Mouse (Mus musculus): ENCODE measurements around the gene Gm20388.

Gm20388 gene

DNA sequence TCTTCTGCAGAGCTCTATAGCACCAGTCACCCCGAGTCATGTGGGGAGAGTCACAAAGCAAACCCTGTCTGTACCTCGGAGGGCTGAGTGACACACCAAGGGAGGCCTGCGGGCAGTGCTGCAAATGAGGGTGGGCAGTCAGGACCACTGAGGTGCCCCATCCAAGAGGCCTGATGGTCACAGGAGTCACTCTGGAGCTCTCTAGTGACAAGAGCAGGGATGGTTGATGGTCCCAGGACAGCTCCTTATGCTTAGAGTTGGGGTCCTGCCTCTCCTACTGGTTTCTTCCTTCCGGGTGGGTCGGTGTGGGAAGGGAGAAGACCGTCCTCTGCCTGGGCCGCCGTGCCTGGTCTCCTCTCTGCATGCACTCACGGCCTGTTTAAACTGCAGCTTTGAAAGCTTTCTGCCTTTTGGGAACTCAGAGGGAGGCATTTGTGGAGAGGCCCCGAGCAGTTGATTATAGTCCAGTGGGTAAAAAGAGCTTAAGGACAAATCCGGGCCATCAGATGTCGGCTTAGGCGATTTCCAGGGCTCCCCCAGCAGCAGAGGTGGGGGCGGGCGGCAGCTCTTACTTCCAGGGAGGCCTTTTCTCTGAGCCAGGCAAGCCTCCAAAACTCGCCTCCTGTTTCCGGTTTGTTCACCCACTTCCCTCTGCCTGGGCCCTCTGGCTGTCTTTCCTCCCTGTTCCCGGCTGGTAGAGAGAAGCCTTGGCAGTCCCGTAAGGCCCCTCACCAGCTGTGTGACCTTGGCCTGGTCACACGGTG lies 516.2 kb downstream of the Gm20388 start:
- DNase-seq, result peak; percentile 75 to 82

GRCm38 (mm10) chr8:120428492-120428891 lies 517.9 kb downstream of the Gm20388 start:
- no peak for DNase-seq

GRCm38 (mm10) chr8:120429116-120429515 lies 518.5 kb downstream of the Gm20388 start:
- DNase-seq, result no peak

DNA sequence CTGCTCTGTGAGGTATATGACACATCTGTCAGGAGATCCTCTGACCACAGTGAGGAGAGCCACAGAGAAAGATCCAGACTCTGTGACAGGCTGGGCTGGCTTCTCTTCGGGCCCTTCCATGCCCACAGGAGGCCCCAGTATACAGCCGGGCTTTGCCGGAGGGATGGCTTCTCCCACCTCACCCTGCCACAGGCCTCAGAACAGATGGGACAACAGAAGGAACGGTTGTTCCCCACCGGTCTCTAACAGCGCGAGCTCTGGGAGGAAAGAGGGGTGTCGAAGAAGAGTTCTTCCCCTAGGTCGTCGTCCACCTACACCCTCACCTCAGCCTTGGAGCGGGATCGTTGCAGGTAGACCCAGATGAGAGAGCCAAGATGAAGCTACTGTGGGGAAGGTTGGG lies 520.4 kb downstream of the Gm20388 start:
- no peak for DNase-seq

DNA sequence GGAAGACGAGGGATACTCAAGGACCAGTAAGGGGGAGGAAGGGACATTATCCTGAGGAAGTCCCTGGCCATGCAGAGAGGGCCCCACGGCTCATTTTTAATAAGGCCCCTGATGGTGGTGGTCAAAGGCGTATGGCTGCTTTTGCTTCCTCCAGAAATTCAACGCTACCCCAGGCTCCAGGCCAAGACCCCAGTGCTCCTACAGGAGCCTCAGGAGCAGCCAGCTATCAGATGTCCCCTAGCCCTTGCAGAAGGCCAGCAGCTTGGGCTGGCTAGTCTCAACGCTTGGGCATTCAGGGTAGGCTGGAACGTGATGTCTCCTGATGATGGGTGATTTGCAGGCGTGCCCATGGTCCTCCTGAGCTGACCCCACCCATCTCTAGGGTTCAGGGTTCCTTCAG lies 521.8 kb downstream of the Gm20388 start:
- DNase-seq, result peak in 1 of 2 experiments; percentile 26

- peak in 1 of 2 experiments; percentile 24 for DNase-seq
These were observed 522.5 kb downstream of the Gm20388 start for GRCm38 (mm10) chr8:120433143-120433542.

DNA sequence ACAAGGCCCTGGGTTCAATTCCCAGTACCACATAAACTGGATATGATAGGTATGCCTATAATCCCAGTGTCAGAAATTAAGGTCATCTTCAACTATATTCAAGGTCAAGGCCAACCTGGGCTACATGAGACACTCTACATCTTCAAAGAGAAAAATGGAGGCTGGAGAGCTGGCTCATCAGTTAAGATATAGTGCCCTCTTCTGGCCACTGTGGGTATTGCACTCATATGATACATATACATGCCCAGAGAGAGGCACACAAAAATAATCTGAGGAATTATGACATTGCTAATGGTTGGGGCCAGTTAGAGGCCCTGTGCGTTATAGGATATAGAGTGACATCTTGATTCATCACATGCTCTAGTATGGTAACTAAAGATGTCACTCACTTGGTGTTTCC lies 523.1 kb downstream of the Gm20388 start:
- peak; percentile 36 to 76 for DNase-seq

DNA sequence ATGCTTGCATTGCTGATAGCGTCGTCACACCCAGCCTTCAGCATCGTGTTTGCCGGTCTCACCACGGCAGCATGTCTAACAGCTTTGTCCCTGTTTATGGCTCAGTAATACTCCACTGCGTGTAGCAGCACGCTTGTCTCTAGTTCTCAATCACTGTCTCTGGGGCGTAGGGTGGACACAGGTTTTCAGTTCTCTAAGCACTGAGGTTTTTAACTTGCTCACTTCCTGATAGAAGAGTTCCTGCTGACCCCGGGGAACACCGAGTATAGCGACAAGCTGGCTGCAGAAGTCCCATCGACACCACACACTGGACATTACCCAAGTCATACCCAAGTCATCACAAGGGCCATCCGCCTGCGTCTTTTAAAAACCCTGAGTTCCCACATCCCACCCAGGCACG lies 525.1 kb downstream of the Gm20388 start:
- DNase-seq, result no peak

DNA sequence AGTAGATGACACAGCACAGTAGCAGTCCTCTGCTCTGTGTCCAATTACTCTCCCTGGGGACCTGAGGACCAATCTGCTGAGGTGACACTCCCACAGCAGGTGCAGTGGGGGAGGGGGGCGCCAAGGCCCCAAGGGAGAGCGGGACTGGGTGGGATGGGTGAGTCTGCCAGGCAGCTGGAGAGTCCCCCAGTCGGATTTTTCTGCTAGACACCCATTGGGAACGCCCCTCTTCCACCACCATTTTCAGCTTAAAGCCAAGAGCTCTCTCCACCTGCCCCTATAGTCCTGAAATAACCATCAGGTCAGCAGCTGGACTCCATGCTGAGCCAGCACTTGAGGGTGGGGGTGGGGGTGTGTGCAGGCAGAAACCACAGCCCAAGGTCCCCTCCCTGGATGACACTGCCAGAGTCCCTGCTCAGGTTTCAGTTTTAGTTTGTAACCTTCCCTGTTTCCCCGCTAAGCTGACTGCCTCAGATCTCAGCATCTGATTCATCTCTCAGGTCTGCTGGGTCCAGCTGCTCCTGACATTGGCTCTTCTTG lies 525.9 kb downstream of the Gm20388 start:
- no peak for DNase-seq

GRCm38 (mm10) chr8:120437207-120437606 lies 526.6 kb downstream of the Gm20388 start:
- no peak for DNase-seq

DNA sequence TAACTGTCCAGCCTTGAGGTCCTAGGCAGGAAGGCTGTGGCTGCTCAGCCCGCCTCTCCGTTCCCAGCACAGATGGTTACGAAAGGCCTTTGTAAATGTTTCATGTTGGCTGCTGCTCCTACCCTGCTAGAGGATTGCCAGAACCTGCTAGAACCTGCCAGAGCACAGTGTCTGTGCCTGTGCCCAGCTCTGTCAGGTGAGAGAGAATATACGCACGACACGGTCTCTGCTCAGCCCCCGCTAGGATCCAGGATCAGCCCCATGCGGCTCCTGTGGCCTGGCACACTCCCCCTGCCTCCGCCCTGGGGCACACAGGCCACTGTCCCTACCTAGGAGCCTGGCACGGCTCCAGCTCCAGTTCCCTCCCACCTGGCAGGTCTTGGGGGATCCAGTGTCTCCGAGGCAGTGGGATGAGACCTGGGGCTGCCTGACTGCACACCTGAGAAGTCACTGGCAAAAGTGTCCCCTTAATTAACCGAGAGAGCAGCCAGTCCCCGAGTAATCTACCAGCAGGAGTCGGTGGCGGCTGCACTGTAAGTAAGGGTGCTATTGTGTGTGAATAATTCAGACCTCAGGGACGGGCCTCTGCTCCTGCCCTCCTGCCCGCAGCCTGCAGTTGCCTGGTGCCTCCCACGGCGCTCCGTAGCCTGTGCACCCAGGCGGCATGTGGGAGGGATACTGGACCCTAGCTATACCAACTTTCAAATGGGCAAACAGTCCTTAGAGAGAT lies 527.2 kb downstream of the Gm20388 start:
- peak; percentile 84 to 88 for DNase-seq

DNA sequence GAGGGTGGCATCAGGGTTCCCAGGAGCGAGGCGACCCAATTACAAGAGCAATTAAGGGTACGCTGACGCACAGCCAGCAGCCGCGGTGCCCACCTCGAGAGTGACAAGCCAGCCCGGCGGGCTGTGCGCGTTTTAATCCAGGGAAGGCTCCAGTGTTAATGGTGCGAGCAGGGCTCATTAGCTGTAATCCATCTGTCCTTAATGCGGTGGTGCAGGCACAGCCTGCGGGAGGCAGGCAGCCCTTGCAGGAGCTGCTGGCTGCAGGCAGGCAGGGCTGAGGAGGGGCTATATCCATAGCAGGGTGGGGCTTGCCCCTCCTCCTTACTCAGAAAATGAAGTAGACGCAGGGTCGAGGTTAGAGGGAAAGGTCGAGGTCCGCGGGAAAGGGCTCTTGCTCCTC lies 528.7 kb downstream of the Gm20388 start:
- DNase-seq, result peak in 1 of 2 experiments; percentile 60

- no peak for DNase-seq
These were observed 530.1 kb downstream of the Gm20388 start for GRCm38 (mm10) chr8:120440739-120441138.

DNA sequence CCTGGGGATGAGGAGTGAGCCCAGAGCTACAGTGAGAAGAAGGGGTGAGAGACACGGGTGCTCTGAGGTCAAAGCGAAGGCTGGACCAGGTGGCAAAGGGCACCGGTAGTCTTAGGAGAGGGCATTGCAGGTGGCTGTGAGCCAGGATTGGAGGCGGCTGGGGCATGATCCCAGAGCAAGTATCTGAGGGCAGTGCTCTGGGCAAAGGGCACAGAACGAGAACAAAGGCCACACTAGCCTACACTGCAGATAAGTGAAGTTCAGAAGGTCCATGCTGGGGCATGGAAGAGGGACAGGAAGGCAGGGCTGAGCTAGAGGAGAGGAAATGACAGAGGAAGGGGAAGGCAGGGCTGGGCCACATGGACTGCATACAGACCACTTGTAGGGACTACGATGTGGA lies 531.0 kb downstream of the Gm20388 start:
- no peak for DNase-seq

GRCm38 (mm10) chr8:120442306-120443003 lies 531.8 kb downstream of the Gm20388 start:
- peak in 1 of 2 experiments; percentile 62 for DNase-seq

DNA sequence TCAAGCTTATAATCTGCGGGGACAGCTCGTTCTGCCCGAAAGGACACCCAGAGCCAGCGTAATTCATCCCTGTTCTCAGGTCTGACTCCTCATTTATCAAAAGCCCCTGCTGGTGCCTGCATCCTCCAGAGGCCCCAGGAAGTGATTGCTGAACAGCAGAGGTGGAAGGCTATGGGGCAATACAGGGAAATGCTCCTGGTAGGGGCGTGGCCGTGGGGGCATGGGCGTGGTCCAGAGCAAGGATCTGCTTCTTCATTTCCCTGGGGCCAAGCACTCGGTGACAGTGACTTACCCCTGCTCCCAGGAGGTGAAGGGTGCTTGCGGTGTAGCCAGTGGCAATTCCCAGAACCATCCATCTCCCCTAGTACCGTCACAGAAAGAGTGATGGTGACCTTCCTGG lies 534.6 kb downstream of the Gm20388 start:
- no peak for DNase-seq

GRCm38 (mm10) chr8:120448131-120448530 lies 537.5 kb downstream of the Gm20388 start:
- DNase-seq, result no peak

- DNase-seq, result no peak
These were observed 538.5 kb downstream of the Gm20388 start for GRCm38 (mm10) chr8:120449139-120449538.

DNA sequence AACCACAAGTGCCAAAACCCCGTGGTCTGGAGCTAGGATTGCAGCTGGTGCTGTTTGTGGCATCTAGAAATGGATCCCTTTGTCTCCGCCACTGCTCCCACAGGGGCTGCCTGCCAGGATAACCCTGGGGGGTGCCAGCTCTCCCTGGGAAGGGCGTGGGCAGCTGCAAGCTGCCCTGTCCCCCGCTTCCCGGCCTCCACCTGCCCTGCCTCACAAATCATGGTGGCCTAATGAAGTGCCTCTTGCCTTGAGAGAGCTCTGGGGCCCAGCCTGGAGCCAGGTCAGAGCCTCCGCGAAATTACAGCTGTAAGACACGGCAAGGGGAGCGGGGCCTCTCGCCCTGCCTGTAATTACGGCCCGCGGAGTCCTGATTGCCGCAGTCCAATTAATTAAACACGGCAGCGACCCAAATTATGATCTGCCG lies 539.0 kb downstream of the Gm20388 start:
- peak in 1 of 2 experiments; percentile 65 for DNase-seq

DNA sequence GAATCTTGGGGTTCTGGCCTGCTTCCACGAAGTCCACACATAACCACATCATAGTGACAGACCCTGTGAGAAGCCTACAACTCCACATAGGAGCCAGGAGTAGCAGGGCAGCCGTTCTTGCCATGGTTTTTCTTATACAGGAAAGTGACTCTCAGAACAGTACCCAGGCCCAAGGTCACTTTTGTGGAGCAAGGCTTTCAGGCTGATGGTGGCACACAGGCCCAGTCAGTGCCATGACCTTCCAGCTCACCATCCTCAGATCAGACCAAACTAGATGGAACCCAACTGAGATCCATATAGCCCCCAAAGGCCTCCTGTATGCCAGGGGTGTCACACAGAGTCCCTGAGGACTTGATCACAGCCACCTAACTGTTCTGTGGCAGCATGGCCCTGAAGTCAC lies 541.5 kb downstream of the Gm20388 start:
- DNase-seq, result no peak

DNA sequence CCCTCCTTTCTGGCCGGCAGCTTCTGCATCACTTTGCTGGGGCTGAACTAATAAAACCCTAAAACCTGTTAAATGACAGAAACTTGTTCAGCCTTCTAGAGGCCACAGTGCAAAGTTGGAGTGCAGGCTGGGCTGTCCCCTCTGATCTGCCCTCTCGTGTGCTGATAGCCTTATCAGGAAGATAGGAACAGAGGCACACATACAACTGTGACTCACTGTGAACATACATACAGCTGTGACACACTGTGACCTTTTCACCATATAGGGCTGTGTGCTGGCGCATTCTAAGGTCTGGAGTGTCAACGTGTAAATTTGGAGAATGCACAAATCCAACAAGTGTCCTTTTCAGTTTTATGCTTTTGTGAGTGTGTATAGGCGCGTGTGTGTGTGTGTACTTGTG lies 543.8 kb downstream of the Gm20388 start:
- no peak for DNase-seq

GRCm38 (mm10) chr8:120460375-120460774 lies 549.7 kb downstream of the Gm20388 start:
- DNase-seq, result peak; percentile 67 to 72

DNA sequence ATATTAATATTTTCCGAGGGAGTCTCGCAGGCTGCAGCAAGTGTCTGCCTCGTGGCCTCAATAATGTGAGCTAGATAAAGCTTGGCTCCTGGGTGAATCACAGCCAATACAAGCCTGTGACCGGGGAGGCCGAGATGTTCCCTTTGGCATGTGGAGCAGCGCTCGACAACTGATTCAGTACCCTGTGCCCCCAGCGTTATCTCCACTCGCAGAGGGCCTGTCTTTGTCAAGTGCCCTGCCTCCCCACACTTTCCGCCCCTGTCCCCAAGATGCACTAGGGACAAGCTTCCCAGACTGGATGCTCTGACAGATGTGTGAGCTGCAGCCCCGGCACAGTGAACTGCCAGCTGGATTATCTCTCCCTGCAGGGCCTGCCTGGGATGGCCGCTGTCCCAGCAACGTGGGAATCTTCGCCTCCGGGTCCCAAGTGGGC lies 551.5 kb downstream of the Gm20388 start:
- DNase-seq, result no peak
